ENCODE assay signal across 8 mouse cellular contexts in genomic region chr7:100894833-100895226, GRCm38 (mm10). TPM values are rescaled to one million over a fixed set of nuclear protein-coding genes. Genes with fewer than 3 reads are reported as not detected.
DNase-seq lines count a peak whose midpoint lies in the region; ATAC-seq and TF ChIP-seq lines count a peak whose summit lies in the region.

No protein-coding gene starts in this region.

- no peak for TF ChIP-seq CTCF in lung, postnatal 0 days (IDR thresholded peaks at IDR 0.05)

- peak overlapping the region; percentile 32; the same call in 1 of the 2 replicates for H3K9ac ChIP-seq in lung, postnatal 0 days (replicated peaks; ENCODE audit: low read depth)
- H3K9ac ChIP-seq in limb, embryonic 12.5 days (replicated peaks), result peak overlapping the region; percentile 81
- H3K9ac ChIP-seq in stomach, embryonic 14.5 days (replicated peaks; ENCODE audit: low read depth, low read length), result peak overlapping the region; percentile 37; the same call in 1 of the 2 replicates

- H3K4me2 ChIP-seq in lung, postnatal 0 days (replicated peaks; ENCODE audit: low read depth, low read length), result peak overlapping the region; percentile 83
- H3K4me2 ChIP-seq in limb, embryonic 12.5 days, result peak overlapping the region; percentile 95
- H3K4me2 ChIP-seq in stomach, embryonic 14.5 days (replicated peaks; ENCODE audit: low read depth, low read length), result peak overlapping the region; percentile 70

- H3K36me3 ChIP-seq in lung, postnatal 0 days (ENCODE audit: insufficient read depth, low read length), result peaks cover 2% of the 10 kb centered on the region
- H3K36me3 ChIP-seq in limb, embryonic 12.5 days, result peaks cover 29% of the 10 kb centered on the region
- peaks cover 9% of the 10 kb centered on the region for H3K36me3 ChIP-seq in stomach, embryonic 14.5 days (ENCODE audit: control insufficient read depth, insufficient read depth, low read length)

- peak overlapping the region; percentile 42 for H3K4me3 ChIP-seq in lung, postnatal 0 days (ENCODE audit: low read depth, low read length)
- peak overlapping the region; percentile 56 for H3K4me3 ChIP-seq in limb, embryonic 12.5 days (replicated peaks)
- peak overlapping the region; percentile 33 for H3K4me3 ChIP-seq in stomach, embryonic 14.5 days (ENCODE audit: low read depth, low read length)

- WGBS in lung, postnatal 0 days, result 6% methylated on average over 12 of the region's 12 CpGs
- 2% methylated on average over 12 of the region's 12 CpGs for WGBS in limb, embryonic 12.5 days
- 2% methylated on average over 12 of the region's 12 CpGs for WGBS in stomach, embryonic 14.5 days

- ATAC-seq in lung, postnatal 0 days, result no peak
- peak; percentile 18; the same call in 1 of the 2 replicates for ATAC-seq in limb, embryonic 12.5 days (ENCODE audit: insufficient number of reproducible peaks, insufficient read depth, low FRiP score, low TSS enrichment, low read depth)
- ATAC-seq in stomach, embryonic 14.5 days (ENCODE audit: insufficient number of reproducible peaks, insufficient read depth, low FRiP score, low read depth), result no peak
- ATAC-seq in CD4-positive, CD25-positive, alpha-beta regulatory T cell, adult 4 months, result no peak

- H3K27ac ChIP-seq in lung, postnatal 0 days (ENCODE audit: low read length), result no peak overlapping the region
- H3K27ac ChIP-seq in limb, embryonic 12.5 days, result no peak overlapping the region
- H3K27ac ChIP-seq in stomach, embryonic 14.5 days (ENCODE audit: low read length), result no peak overlapping the region

- peaks cover 5% of the 10 kb centered on the region for H3K4me1 ChIP-seq in lung, postnatal 0 days (ENCODE audit: insufficient read depth, low read depth, low read length)
- H3K4me1 ChIP-seq in limb, embryonic 12.5 days (replicated peaks), result peaks cover 37% of the 10 kb centered on the region
- H3K4me1 ChIP-seq in stomach, embryonic 14.5 days (ENCODE audit: control insufficient read depth, insufficient read depth, low read length), result peaks cover 19% of the 10 kb centered on the region

- peak; percentile 50 for DNase-seq in cerebellum, adult 9-10 months
- no peak for DNase-seq in cerebellum, postnatal 36 days
- no peak for DNase-seq in lung, postnatal 0 days (ENCODE audit: low spot score)
- DNase-seq in lung, postnatal 36 days, result no peak
- DNase-seq in thymus, postnatal 25 days, result no peak

- H3K27me3 ChIP-seq in lung, postnatal 0 days (replicated peaks; ENCODE audit: insufficient read depth, low read length), result no peaks in the 10 kb centered on the region
- H3K27me3 ChIP-seq in limb, embryonic 12.5 days, result peaks cover 3% of the 10 kb centered on the region; the same call in 1 of the 2 replicates
- H3K27me3 ChIP-seq in stomach, embryonic 14.5 days (ENCODE audit: control insufficient read depth, insufficient read depth, low read length), result no peaks in the 10 kb centered on the region

- TF ChIP-seq EP300 in lung, postnatal 0 days (IDR thresholded peaks at IDR 0.05), result no peak

- H3K9me3 ChIP-seq in lung, postnatal 0 days (ENCODE audit: low read length), result no peaks in the 10 kb centered on the region
- no peaks in the 10 kb centered on the region for H3K9me3 ChIP-seq in limb, embryonic 12.5 days
- H3K9me3 ChIP-seq in stomach, embryonic 14.5 days (ENCODE audit: control insufficient read depth, low read depth, low read length), result no peaks in the 10 kb centered on the region

RNA-seq across cellular contexts. Expression of gene Relt, which starts 31.6 kb away (rescaled TPM):
- polyA plus RNA-seq in lung, postnatal 0 days (2015; fragmentation: Nextera tagmentation; extraction: Ambion mirVana), result 2.8 and 3.8 TPM in 2 replicates
- polyA plus RNA-seq in limb, embryonic 12.5 days (2016; fragmentation: Nextera tagmentation; extraction: Ambion mirVana), result 3.5 and 5.8 TPM in 2 replicates
- polyA plus RNA-seq in stomach, embryonic 14.5 days (2014; fragmentation: Nextera tagmentation; extraction: Ambion mirVana), result 2.5 and 3.1 TPM in 2 replicates
- polyA plus RNA-seq in CD4-positive, CD25-positive, alpha-beta regulatory T cell, adult 4 months (2017; shearing (Covaris generic)), result 10 to 100 TPM; 16.4 to 24.4 TPM

RNA-seq across cellular contexts. Expression of gene Arhgef17, which starts 37.1 kb away (rescaled TPM):
- polyA plus RNA-seq in lung, postnatal 0 days (2015; fragmentation: Nextera tagmentation; extraction: Ambion mirVana), result 5.8 and 7.0 TPM in 2 replicates
- polyA plus RNA-seq in limb, embryonic 12.5 days (2016; fragmentation: Nextera tagmentation; extraction: Ambion mirVana), result 8.3 and 11.1 TPM in 2 replicates
- polyA plus RNA-seq in stomach, embryonic 14.5 days (2014; fragmentation: Nextera tagmentation; extraction: Ambion mirVana), result 13.7 and 14.1 TPM in 2 replicates
- not detected for polyA plus RNA-seq in CD4-positive, CD25-positive, alpha-beta regulatory T cell, adult 4 months (2017; shearing (Covaris generic))
